Mouse (Mus musculus) small intestine, adult 2 months (tissue): ENCODE measurements around the gene C2cd4c.

Experiments used
- CTCF ChIP-seq: fragments of 200-500 bp; IDR thresholded peaks from 2 replicates; pipeline ENCODE4 v1.5.1; 2012; ENCODE audit warnings: low read depth, mild to moderate bottlenecking, control low read depth, inconsistent platforms, low read length, moderate library complexity, mixed read lengths; ENCODE audit not compliant: insufficient replicate concordance, insufficient read length; ENCODE audit errors: extremely low read depth
- POLR2A ChIP-seq: fragments of 200-500 bp; IDR thresholded peaks from 2 replicates; pipeline ENCODE4 v1.6.1; 2012; ENCODE audit warnings: low read depth, mild to moderate bottlenecking, control low read depth, inconsistent platforms, low read length, moderate library complexity

DNA sequence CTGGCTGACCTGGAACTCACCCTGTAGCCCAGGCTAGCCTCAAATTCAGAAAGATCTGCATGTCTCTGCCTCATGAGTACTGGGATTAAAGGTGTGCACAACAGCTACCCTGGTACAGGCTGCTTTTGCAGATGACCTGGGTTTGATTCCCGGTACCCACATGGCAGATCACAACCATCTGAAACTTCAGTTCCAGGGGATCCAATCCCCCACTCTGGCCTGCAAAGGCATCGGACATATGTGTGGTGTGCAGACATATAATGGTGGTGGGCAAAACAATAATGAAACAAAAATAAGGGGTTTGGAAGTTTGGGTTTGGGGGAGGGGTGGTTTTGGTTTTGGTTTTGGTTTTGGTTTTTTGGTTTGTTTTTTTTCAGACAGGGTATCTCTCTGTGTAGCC lies 42.5 kb downstream of the C2cd4c start:
- no peak for TF ChIP-seq CTCF
- no peak for TF ChIP-seq POLR2A
